Comparison of ENCODE assay signal across 25 mouse cellular contexts in the genomic region with DNA sequence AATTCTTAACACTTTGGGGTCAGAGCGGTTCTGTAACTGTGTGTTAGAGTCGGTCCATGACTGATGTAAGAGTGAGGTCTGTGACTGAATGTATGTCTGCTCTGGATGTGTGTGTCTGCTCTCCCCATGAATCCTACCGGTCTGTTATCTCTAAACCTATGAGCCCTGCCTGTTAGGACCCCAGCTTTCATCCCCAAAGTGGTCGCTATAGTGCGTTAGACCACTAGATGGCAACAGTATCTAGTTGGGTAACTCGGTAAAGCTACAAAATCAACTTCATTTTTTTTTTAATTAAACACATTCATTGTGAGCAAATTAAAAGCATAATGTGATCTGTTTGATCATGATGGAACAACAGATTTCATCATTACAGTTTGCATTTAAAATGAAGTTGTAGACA.
DNase-seq lines count a peak whose midpoint lies in the region; TF ChIP-seq lines count a peak whose summit lies in the region.
"Had no signal": no experiment of that assay in that cellular context is flagged by ENCODE, and none has a peak within 500 bp of the region (broad histone marks: within the 10 kb centered on the region; RNA-seq: fewer than 3 reads in every experiment).

No protein-coding gene starts in this region.

- peak; percentile 26 for TF ChIP-seq CTCF in left cerebral cortex, adult 2 months (IDR thresholded peaks at IDR 0.05)
- TF ChIP-seq CTCF in E14TG2a.4 (conservative IDR thresholded peaks at IDR 0.05; ENCODE audit: low read length), result peak; percentile 59

- intact Hi-C loops in left cerebral cortex, adult 2 months (cut with DNase I), result loop anchor here (10.0 kb wide), 1 partner anchor 580 kb away; no protein-coding TSS in a partner anchor

- no peak overlapping the region for H3K4me3 ChIP-seq in left cerebral cortex, adult 2 months
- no peak overlapping the region for H3K4me3 ChIP-seq in E14TG2a.4 (replicated peaks; ENCODE audit: low read length)
- H3K4me3 ChIP-seq: forebrain, embryonic 10.5 days; hindbrain, embryonic 12.5 days; limb, embryonic 15.5 days; midbrain, embryonic 15.5 days; neural tube, embryonic 15.5 days had no signal

- no peak overlapping the region for H3K27ac ChIP-seq in left cerebral cortex, adult 2 months
- H3K27ac ChIP-seq: forebrain, embryonic 10.5 days; hindbrain, embryonic 12.5 days; limb, embryonic 15.5 days; liver, embryonic 14.5 days; midbrain, embryonic 15.5 days; neural tube, embryonic 15.5 days had no signal

- DNase-seq in embryo, embryonic 10 days (ENCODE audit: low spot score), result peak; percentile 12
- no peak for DNase-seq in embryo, embryonic 9.5 days (ENCODE audit: extremely low spot score)
- no peak for DNase-seq in left cerebral cortex, adult 2 months (ENCODE audit: extremely low spot score in 1 of 2, low spot score in 2 of 2)
- DNase-seq in left cerebral cortex, adult 8-10 months (ENCODE audit: low spot score in 2 of 2), result no peak
- DNase-seq in ZHBTc4 (ENCODE audit: low read depth, low spot score) (peak; percentile 24), adipocyte (ENCODE audit: low spot score) (no peak)
- DNase-seq in right cerebral cortex, postnatal 25 days, result no peak
- DNase-seq: adrenal gland, postnatal 25 days; cerebellum, adult 9-11 months; kidney, adult 18-20 months; kidney, postnatal 14 days; layer of hippocampus, adult 9-11 months; left cerebral cortex, postnatal 4 days; lung, postnatal 4 days; right cerebral cortex, postnatal 14 days; spleen, adult 18-20 months; thymus, postnatal 36 days had no signal

- no peaks in the 10 kb centered on the region for H3K9me3 ChIP-seq in E14TG2a.4 (ENCODE audit: low read length)
- H3K9me3 ChIP-seq: forebrain, embryonic 10.5 days; hindbrain, embryonic 12.5 days; limb, embryonic 15.5 days; midbrain, embryonic 15.5 days; neural tube, embryonic 15.5 days had no signal

- H3K36me3 ChIP-seq in E14TG2a.4 (ENCODE audit: insufficient read depth, low read length), result no peaks in the 10 kb centered on the region
- H3K36me3 ChIP-seq: forebrain, embryonic 10.5 days; G1E; hindbrain, embryonic 12.5 days; limb, embryonic 15.5 days; midbrain, embryonic 15.5 days; neural tube, embryonic 15.5 days had no signal

- no peaks in the 10 kb centered on the region for H3K4me1 ChIP-seq in E14TG2a.4 (replicated peaks; ENCODE audit: low read depth, low read length)
- H3K4me1 ChIP-seq: hindbrain, embryonic 12.5 days; limb, embryonic 15.5 days; midbrain, embryonic 15.5 days; neural tube, embryonic 15.5 days had no signal

- no peaks in the 10 kb centered on the region for H3K27me3 ChIP-seq in E14TG2a.4 (ENCODE audit: insufficient read depth, low read length)
- H3K27me3 ChIP-seq: hindbrain, embryonic 12.5 days; limb, embryonic 15.5 days; midbrain, embryonic 15.5 days; neural tube, embryonic 15.5 days had no signal

Comparison
In these comparisons a context has a peak if more than half of its experiments do, and no peak if none do; other contexts are left out.
1. DNase-seq: peak in embryo, embryonic 10 days (single experiment) and ZHBTc4 (single experiment); none in embryo, embryonic 9.5 days (single experiment), left cerebral cortex, adult 2 months (0 of 2), left cerebral cortex, adult 8-10 months (0 of 2), right cerebral cortex, postnatal 25 days (single experiment) and adipocyte (single experiment).